Mouse (Mus musculus): Measurements from ENCODE around the gene Rfx2.

The Rfx2 gene

DNA sequence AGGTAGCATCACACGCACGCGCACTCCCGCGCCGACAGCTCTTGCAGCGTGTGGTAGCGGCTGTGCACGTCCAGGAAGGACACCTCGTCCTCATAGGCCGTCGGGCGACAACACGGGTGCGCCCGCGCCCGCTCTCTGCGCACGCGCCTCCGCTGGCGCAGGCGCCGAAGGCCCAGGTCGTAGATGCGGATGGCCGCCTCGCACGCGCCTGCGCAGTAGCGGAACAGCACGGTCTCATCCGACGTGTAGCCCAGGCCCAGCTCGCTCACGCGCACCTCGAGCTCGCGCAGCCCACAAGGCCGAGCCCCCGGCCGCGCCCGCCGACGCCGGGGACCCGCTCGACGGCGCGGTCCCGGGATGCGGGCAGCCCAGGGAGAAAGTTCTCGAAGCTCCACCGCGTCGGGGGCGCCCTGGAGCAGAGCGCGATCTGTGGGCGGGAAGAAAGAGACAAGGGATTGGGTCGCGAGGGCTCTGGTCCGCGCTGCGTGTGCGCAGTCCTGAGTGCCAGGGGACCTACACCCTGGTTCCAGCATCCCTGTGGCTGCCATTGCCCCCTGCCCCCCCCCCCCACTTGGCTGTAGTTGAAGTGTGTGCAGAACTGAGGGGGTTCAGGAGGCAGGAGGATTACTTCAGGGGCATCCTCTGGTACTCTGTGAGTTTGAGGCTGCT is 79.3 kb downstream of the Rfx2 start:
- no peak for DNase-seq

DNA sequence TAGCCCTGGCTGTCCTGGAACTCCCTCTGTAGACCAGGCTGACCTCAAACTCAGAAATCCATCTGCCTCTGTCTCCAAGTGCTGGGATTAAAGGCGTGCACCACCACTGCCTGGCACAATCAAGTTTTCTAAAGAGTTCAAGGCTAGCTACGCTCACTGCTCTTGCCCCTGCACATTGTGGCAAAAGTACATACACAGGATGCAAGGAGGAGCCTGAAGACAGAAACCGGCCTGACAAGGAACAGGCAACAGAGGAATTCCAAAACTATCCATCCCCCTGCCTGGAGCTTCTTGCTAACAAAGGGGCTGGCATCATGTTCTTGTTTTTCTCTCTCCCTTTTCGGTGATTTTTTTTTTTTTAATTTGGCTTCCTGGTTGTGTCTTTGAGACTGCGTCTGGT is 86.6 kb downstream of the Rfx2 start:
- no peak for DNase-seq

DNA sequence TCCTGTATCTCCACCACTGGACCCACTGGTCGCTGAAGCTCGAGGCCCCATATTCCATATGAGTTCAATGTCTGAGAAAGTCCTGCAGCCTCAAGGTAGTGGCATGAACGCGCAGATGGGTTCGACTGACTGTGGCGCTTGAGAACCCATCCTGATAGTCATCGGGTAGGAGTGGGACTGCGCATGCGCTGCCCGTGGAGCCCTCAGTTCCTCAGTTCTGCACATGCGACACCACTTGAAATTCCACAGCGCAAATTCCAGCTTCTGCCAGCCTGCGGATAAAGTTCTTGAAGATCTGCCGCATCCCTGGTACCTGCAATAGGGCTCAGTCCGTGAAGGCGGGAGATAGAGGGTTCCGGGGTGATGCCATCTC is 90.0 kb downstream of the Rfx2 start:
- no peak for DNase-seq

DNA sequence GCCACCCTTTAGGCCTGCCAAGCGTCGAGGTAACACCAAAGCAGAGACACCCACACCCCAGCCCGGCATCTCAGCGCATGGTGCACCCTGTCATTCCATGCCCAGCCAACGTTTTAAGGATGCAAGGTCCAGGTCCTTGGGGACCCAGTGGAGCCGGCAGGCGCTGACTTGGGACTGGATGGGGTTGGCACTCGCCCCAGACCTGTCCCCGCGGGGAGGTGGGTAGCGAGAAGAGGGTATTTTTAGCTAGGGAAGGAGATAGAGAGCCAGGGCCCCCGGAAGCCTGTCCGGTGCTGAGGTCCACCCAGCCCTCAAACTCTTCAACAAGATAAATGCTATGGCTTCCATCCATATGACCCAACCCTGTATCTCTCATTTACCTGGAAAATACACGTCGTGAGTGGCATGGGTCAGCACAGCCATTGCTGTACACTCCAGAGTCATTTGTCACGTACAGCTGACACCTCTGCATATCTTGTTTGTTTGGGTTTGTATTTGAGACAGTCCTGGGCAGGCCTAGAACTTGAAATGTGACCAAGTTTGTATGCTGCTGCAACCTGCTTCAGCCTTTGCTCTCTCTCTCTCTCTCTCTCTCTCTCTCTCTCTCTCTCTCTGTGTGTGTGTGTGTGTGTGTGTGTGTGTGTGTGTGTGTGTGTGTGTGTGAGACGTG is 90.6 kb downstream of the Rfx2 start:
- no peak for DNase-seq

DNA sequence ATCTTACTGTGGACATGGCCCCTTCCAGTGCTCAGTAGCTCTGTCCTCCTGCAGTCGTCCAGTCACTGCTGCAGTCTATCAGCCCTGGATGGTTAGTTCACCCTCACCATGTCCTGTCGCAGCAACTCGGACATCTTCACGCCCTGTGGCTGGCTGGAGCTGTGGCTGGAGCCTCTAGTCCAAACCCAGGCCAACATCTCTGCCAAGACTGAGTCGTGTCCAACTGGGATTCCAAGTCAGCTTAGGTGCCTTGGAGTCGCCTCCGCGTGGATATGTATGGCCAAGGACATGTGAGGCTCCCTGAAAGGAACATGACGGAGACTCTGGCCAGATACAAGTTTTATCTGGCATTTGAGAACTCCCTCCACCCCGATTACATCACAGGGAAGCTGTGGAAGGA is 92.6 kb downstream of the Rfx2 start:
- no peak for DNase-seq

DNA sequence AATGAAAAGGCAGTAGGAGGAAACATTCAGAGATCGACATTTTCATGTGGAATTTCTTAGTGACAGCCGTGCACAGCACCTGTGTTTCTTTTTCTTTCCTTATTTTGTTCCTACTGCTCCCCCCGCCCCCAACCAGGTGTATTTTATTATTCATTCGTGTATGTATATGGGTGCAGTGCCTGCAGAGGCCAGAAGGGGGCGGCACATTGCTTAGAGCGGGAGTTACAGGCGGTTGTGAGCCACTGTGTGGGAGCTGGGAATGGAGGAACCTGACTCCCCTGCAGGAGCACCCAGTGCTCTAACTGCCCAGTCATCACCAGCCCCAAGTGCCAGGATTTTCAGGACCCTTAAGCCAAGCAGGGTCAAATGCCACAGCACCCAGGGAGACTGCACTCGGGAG is 94.3 kb downstream of the Rfx2 start:
- DNase-seq = no peak

DNA sequence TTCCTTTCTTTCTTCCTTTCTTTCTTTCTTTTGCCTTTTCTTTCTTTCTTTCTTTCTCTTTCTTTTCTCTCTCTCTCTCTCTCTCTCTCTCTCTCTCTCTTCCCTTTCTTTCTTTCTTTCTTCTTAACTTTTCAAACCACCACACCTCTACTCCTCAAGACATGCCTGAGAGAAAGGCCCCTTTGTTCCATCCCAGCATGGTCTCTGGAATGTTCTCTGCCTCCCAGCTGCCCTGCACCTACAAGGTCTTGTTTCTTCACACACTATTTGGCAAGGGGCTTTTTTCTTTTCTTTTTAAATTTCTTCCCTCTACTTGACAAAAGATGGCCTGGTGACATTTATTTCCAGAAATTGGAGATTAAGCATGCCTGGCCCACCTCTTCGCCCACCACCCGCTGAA is 101.2 kb downstream of the Rfx2 start:
- DNase-seq = no peak

DNA sequence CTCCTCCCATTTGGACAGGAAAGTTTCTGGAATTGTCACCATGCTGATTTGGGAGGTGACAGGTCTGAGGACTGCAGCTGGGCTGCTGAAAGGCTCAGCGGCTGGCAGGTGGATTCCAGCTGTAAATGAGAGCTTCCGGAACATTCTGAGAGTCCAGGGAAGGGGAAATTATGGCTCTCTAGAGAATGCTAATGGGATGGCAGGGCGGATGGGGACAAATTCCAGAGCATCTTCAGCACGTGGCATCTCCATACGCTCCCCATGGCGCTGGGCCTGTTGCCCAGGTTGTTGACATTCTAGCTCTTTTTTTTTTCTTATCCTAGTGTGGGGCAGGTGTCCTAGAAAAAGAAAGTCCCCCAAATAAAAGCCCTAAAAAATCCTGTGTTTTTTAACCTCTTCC is 101.7 kb downstream of the Rfx2 start:
- peak; percentile 48 for DNase-seq

DNA sequence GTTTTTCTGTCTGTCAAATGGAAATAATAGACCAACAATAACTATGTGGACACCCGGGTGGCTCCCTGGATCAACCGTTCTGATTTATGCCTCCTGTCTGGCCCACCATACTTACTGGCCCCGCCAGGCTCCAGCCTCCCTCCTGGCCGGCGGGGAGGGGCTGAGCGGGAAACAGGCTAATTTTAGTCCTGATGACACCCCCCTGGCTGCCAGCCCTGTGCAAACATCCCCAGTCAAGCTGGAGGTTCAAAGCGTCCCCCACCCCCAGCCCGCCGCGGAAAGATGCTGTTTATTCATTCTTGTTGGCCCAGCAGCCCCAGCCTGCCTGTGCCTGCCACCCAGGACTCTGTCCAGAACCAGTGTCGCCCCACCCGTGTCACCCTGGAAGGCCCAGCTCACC is 102.7 kb downstream of the Rfx2 start:
- DNase-seq = no peak

DNA sequence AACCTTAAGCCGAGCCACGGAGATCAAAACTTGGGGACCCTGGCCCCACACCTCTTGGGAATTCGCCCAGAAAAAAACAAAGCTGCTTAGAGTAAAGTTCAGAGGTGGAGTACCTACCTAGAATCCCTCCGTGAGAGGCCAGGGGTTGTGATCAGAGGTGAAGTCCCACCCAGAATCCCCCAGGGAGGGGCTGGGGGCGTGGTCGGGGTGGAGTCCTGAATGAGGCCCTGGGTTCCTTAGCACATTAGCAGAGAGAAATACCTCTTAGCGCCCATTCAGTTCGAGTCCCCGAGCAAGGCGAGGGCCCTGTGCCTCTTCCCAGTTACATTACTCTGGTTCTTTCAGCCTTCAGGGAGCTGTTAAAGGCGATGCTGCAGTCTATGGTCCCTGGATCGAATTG is 103.2 kb downstream of the Rfx2 start:
- no peak for DNase-seq

DNA sequence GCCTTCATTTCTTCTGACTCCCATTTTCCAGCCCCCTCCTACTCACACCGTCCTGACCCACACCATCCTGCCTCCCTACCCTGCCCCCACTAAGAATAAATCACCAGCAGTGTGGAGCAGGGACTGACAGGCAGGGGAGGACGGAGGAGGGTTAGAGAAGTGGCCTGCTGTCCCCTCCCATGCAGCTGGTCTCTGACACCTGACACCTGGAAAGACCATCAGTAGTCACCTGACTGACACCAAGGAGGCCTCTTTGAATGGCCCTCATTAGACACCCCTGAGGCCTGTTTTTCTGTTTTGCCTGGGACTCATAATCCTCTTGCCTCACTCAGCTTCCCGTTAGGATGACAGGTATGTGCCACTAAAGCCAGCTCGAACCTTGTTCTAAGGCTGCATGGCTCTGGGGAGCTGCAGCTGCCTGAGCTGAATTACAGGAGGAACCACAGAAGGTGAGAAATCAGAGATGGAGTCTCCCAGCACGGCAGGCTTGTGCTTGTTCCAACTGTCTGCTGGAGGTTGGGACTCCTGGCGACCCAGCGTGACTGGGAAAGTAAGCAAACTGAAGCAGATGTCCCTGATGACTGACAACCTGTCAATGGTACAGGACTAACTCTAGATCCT is 103.7 kb downstream of the Rfx2 start:
- DNase-seq = no peak

All from cerebellum, adult 9-11 months (tissue).